Mouse (Mus musculus) Muller cell, postnatal 12 days (primary cell): Measurements from ENCODE around the gene Rmnd1.
A peak's percentile ranks its signal among the peaks of the same experiment; 100 is the strongest.

Experiments
- DNase-seq: peaks from one replicate; pipeline ENCODE4 v3.0.0-alpha.2; 2015; ENCODE audit errors: inconsistent ontology term

Rmnd1 gene

GRCm38 (mm10) chr10:4391076-4391475 lies 41.1 kb downstream of the Rmnd1 start:
- no peak for DNase-seq

DNA sequence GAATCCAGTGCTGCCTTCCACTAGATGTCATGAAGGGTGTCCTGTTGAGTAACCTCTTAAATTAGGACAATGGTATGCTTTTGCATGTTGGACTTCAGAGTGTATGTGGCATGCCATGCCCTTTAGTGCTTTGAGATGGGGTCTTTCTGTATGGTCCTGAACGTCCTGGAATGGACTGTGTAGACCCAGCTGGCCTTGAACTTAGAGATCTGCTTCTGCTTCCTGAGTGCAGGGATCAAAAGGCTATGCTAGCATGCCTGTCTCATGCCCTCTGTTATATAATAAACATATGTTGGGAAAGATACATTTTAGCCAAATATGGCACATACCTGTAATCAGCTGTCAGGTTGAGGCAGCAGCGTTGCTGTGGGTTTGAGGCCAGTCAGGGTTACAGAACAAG lies 41.6 kb downstream of the Rmnd1 start:
- DNase-seq = no peak

DNA sequence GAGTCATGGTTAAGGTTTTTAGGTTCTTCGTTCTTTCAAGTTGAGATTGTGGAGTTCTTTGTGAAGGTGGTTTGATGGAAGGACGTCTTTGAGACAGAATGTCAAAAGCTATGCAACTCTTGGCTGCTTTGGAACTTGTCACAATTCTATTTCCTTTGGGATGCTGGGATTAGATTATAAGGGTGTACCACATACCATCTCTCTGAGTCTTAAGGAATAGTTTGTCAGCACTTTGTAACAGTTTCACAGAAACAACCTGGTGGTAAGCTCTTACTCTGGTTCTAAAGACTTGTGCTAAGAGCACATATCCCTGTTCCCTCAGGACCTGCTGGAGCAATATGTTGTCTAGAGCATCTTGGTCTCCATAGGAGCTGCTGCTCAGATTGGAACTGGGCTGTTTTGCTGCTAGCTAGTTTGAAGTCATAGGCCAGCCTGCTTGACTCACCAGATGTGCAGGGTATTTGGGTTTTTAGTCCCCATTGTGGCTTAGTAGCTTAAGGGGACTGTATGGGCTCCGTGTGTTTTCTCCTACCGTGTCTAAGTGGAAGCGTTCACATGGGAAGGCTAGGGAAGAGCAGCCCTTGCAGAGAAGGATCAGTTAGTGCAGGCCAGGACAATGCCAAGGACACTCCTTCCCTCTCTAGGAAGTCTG lies 42.6 kb downstream of the Rmnd1 start:
- no peak for DNase-seq

- no peak for DNase-seq
Observed at GRCm38 (mm10) chr10:4389036-4389435, 43.2 kb downstream of the Rmnd1 start.

GRCm38 (mm10) chr10:4388384-4388745 lies 43.8 kb downstream of the Rmnd1 start:
- no peak for DNase-seq

DNA sequence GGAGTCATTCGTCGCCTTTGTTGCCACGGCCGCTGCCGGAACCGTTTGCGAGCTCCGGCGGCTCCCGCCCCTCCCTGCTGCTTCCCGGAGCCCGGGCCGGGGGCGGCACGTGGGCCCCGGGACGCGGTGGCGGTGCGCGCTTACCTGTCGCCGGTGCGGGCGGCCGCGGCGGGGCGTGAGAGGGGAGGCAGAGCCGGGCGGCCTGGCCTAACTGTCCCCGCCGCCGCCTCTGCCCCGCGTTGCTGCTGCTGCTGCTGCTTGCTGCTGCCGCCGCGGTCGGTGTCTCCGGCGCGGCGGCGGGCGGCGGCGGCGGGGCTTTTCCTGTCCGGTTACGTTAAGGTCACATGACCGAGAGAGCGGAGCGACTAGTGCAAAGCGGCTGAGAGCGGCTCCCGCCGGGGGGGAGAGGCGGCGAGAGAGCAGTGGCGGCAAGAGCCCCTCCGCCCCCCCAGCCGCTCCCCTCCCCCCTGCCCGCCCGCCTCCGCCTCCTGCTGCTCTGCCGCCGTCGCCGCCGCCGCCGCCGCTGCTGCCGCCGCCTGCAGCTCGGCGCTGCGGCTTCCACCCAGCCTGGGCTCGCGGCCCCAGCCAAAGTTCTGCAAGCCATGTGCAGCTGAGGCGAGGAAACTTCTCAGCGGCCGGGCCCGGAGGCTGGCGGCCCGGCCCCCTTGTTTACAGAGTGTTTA lies 44.3 kb downstream of the Rmnd1 start, which contains the start of gene Zbtb2:
TSS of gene Zbtb2 (minus strand) at position 408 of the 683 bp plus-strand sequence.
- peak; percentile 74 for DNase-seq

DNA sequence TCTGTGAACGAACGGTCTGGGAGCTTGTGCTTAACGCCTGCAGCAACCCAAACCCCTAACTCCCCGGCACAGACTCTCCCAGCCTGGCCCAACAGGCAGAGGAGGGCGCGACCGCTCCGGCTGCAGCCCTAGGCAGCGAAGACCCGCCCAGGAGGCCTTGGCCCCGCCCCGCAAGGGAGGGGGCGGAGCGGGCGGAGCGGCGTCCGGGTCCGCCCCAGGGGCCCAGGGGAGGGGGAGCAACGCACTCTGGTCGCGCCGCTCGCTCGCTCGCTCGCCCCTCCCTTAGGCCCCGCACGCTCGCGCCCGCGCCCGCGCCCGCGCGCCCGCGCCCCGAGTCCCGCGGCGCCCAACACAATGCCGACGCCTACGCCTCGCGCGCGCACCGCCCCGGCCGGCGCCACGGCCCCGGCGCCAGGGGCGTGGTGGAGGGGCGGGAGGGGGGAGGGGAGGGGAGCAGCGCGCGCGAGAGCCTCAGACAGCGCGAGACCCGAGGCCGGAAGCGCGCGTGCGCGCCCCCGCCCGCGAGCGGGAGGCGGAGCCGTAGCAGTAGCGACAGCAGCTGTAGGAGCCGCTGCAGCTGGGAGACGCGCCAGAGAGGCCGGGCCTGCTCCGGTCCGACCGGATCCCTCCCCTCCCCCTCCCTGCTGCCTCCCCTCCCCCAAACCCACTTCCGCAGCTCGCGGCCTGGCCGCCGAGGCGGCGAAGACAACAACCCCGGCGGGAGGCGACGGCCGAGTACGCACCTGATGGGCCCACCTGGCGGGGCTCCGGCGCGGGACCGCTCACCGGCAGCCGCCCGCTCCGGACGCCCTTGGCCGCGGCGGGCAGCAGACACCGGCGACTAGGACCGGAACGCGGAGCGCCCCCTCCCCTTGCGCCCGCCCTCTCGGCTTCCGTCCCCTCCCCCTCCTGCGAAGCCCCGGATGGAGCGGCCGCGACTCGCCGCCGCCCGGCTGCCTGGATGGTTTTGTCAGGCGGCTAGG lies 45.3 kb downstream of the Rmnd1 start:
- peak; percentile 99 for DNase-seq

DNA sequence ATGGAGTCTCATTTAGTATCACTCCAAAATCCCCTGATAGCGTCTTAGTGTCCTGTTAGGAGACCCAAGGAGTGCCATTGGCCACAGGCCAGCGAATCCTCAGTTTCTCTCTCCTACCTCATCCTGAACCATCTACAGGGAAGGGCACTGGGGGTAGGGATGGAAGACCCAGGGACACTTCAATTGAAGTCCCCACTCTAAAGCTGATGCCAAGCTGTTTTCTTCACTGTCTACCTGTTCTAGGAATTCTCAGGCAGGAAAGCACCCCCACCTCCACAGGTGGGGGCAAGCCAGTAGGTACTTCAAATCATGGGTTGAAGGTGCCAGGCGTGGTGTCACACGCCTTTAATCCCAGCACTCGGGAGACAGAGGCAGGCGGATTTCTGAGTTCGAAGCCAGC lies 47.9 kb downstream of the Rmnd1 start:
- DNase-seq = no peak

- no peak for DNase-seq
Observed at GRCm38 (mm10) chr10:4380748-4381147, 51.4 kb downstream of the Rmnd1 start.

DNA sequence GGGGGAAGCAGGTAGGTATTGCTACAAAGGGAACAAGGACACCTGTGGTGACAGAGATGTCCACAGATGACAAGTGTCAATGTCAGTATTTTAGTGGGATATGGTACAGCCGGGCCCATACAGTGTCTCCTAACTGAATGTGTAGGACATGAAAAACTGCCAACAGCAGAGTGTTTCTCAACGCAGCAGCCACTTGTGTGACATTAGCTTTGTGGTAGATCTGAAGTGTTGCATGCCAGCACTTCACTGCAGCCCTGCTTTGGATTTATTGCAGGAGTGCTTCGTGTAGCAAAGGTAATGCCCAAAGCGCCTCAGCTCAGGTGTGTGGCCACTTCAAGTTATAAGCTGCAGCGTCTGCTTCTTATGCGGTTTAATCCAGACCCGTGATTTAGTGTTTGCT lies 55.3 kb downstream of the Rmnd1 start:
- no peak for DNase-seq

GRCm38 (mm10) chr10:4376461-4376860 lies 55.7 kb downstream of the Rmnd1 start:
- DNase-seq = no peak

- DNase-seq = no peak
Observed at GRCm38 (mm10) chr10:4375267-4375666, 56.9 kb downstream of the Rmnd1 start.

DNA sequence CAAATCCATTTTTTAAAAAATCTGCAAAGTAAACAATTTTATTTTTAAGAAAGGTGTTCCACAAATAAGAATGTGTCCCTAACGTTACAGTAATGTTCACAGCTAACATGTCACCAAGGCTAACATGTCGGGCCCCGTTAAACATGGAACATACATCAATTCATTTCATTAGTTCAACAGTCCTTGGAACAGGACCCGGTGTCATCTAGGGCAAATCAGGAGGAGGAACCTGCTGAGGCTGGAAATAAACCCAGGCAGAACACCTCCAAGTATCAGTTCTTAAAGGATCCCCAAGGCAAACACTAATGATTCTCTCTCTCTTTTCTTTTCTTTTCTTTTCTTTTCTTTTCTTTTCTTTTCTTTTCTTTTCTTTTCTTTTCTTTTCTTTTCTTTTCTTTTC lies 57.5 kb downstream of the Rmnd1 start:
- no peak for DNase-seq

GRCm38 (mm10) chr10:4374239-4374638 lies 57.9 kb downstream of the Rmnd1 start:
- DNase-seq = no peak

DNA sequence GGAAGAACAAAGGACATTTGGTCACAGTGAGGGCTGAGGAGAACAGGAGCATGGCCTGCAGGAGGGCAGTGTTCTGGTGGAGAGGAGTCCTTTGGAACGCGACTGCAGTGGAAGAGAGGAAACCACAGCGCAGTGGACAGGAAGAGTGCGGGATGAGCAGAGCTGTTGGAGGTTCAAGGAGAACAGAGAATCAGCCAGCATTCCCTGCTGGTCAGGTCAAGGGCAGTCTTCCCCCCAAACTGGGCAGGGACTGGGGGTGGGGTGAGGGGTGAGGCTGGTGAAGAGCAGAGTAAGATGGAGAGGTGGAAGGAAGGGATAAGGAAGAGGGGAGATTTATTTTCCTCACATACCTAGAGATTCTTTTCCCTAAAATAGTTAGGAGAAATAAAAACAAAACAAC lies 58.6 kb downstream of the Rmnd1 start:
- DNase-seq = no peak

DNA sequence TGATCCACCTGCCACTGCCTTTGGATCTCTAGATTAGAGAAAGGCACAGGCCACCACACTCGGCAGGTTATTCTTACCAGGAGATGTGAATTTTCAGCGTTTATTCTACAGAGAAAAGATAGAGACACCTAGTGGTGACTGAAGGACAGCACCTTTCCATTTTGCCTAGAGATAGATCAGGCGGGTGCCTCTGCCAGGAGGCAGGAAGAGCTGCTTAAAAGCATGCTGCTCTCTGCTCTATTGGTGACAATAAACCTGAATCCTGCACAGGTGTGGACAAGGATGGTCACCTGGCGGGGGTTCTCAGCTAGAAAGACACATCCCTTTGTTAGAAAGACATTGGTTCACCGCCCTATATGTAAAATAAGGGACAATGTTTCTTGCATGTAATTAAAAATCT lies 60.2 kb downstream of the Rmnd1 start:
- no peak for DNase-seq

DNA sequence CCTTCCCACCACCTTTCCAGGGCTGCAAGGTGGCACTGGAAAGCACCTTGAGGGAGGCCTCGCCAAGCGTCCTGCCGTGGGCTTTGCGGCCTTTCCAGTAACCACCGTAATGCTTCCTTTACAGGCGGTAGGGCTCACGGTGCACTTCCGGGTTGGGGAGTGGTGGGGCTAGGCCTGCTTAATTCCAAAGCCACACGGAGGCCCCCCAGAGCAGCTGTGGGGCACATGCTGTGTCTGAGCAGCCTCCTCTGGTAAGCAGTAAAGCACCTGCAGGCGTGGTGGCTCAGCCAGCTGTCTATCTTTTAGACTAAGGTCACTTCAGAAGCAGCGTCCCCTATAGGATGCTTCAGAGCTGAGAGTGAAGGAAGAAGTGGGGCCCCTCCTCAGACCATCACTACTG lies 62.1 kb downstream of the Rmnd1 start:
- DNase-seq = no peak

DNA sequence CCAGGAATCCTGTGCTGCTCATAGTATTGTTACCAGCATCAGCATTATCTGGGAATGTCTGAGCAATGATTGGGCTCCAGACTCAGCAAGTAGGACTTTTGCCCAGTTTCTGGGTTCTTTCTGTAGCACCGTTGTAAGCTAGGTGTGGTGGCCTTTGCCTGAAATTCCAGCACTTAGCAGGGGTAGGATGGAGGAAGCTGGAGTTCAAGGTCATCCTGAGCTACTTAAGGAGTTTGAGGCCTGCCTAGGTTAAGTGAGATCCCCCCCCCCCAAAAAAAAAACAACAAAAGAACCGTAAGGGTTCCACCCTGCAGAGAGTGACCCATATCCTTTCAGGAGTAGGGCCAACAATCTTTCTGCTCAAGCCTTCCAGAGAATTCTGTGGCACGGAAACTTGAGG lies 67.6 kb downstream of the Rmnd1 start:
- no peak for DNase-seq

GRCm38 (mm10) chr10:4357435-4357834 lies 74.8 kb downstream of the Rmnd1 start:
- DNase-seq = no peak

DNA sequence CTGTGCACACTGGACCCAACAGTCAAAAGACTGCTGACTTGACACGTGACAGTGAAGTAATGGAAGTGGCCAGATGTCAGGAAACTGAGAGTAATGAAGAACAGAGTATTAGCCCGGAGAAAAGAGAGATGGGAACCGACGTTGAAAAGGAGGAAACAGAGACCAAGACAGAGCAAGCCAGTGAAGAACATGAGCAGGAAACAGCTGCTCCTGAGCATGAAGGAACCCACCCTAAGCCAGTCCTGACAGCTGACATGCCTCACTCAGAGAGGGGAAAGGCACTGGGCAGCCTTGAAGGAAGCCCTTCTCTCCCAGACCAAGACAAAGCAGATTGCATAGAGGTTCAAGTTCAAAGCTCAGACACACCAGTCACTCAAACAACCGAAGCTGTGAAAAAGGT lies 75.5 kb downstream of the Rmnd1 start:
- no peak for DNase-seq

GRCm38 (mm10) chr10:4355882-4356451 lies 76.2 kb downstream of the Rmnd1 start:
- DNase-seq = no peak
